Mouse (Mus musculus): ENCODE measurements at regions not wholly inside any gene's neighbourhood (a gene's known extent, or its start where the extent isn't known, plus 50 kb on each side); places are given as distances from the start of the nearest gene placed in this dataset.

DNA sequence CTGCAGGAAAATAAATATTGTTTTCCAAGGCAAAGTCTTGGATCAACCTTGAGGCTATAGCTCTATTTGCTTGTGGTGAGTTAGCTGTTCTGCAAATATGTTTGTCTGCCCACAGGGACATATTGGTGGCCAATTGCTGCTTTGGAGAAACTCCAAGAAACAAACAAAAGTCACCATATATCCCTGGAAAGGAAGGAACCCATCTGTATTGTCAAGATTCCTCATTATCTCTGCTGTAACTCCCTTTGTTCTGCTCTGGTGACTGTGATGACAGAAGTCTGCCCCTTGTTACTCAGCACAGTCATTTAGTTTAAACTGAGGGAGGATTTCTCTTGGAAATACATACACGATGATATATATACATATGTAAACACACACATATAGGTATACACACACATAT, 123.3 kb upstream of the Nr5a2 start:
- TF ChIP-seq POLR2A (IDR thresholded peaks at IDR 0.05; ENCODE audit: borderline replicate concordance, extremely low read depth, low read depth, low read length) (no peak), CTCF (IDR thresholded peaks at IDR 0.05; ENCODE audit: insufficient read depth, low read length) (no peak)

All from lung, adult 2 months (tissue).